Mouse (Mus musculus) embryonic facial prominence, embryonic 10.5 days (tissue): ENCODE measurements at regions not wholly inside any gene's neighbourhood (a gene's known extent, or its start where the extent isn't known, plus 50 kb on each side); places are given as distances from the start of the nearest gene placed in this dataset.

Source experiments
- DNase-seq: peaks from one replicate; pipeline ENCODE4 v3.0.0-alpha.2; 2017; ENCODE audit warnings: low spot score
- H3K27ac ChIP-seq: fragments of 300-500 bp; sonication (generic); replicated peaks from 2 replicates; pipeline ENCODE4 v1.5.1; 2016; ENCODE audit warnings: mild to moderate bottlenecking
- H3K27me3 ChIP-seq: fragments of 300-500 bp; sonication (generic); replicated peaks from 2 replicates; pipeline ENCODE4 v1.6.1; 2016; ENCODE audit warnings: low read depth, mild to moderate bottlenecking; ENCODE audit not compliant: poor library complexity, severe bottlenecking
- H3K36me3 ChIP-seq: fragments of 300-500 bp; sonication (generic); replicated peaks from 2 replicates; pipeline ENCODE4 v1.6.1; 2016; ENCODE audit warnings: mild to moderate bottlenecking, moderate library complexity
- H3K4me1 ChIP-seq: fragments of 300-500 bp; sonication (generic); 2 replicates; pipeline ENCODE4 v1.6.1; 2016
- H3K4me3 ChIP-seq: fragments of 300-500 bp; sonication (generic); 2 replicates; pipeline ENCODE4 v1.5.1; 2016; ENCODE audit warnings: mild to moderate bottlenecking, moderate library complexity
- H3K9me3 ChIP-seq: fragments of 300-500 bp; sonication (generic); 2 replicates; pipeline ENCODE4 v1.6.1; 2016; ENCODE audit warnings: mild to moderate bottlenecking
- WGBS: fragments of 180-500 bp; shearing (Covaris S2); methylation state at CpG from one replicate; pipeline ENCODE4 v1.1.7; 2016; 5-methylcytosine and 5-hydroxymethylcytosine counted together

- Histone ChIP-seq H3K27me3 (no peaks in the 10 kb centered on the region), H3K4me3 (no peak overlapping the region), H3K9me3 (no peaks in the 10 kb centered on the region), H3K4me1 (peaks cover 22% of the 10 kb centered on the region), H3K36me3 (no peaks in the 10 kb centered on the region), H3K27ac (no peak overlapping the region)
- 75% methylated on average over 17 of the region's 17 CpGs for WGBS
- DNase-seq, result no peak
Measured at GRCm38 (mm10) chr7:133434027-133434820, 167.7 kb downstream of the Tex36 start.

GRCm38 (mm10) chr7:133432343-133432742 is 169.6 kb downstream of the Tex36 start:
- H3K27ac ChIP-seq, result no peak overlapping the region
- peaks cover 7% of the 10 kb centered on the region; the same call in 1 of the 2 replicates for H3K4me1 ChIP-seq
- no peaks in the 10 kb centered on the region for H3K27me3 ChIP-seq
- H3K9me3 ChIP-seq, result no peaks in the 10 kb centered on the region
- 96% methylated on average over 1 of the region's 1 CpGs for WGBS
- H3K4me3 ChIP-seq, result no peak overlapping the region
- H3K36me3 ChIP-seq, result no peaks in the 10 kb centered on the region
- DNase-seq, result no peak

GRCm38 (mm10) chr7:133402072-133402471 is 199.9 kb downstream of the Tex36 start:
- no peaks in the 10 kb centered on the region for H3K9me3 ChIP-seq
- no peak overlapping the region for H3K4me3 ChIP-seq
- H3K27ac ChIP-seq, result no peak overlapping the region
- WGBS, result 77% methylated on average over 2 of the region's 2 CpGs
- H3K27me3 ChIP-seq, result no peaks in the 10 kb centered on the region
- H3K4me1 ChIP-seq, result no peaks in the 10 kb centered on the region
- no peaks in the 10 kb centered on the region for H3K36me3 ChIP-seq
- no peak for DNase-seq

GRCm38 (mm10) chr7:133400691-133401090 is 201.3 kb downstream of the Tex36 start:
- Histone ChIP-seq H3K4me3 (no peak overlapping the region), H3K9me3 (no peaks in the 10 kb centered on the region), H3K27ac (no peak overlapping the region), H3K27me3 (no peaks in the 10 kb centered on the region), H3K36me3 (no peaks in the 10 kb centered on the region), H3K4me1 (no peaks in the 10 kb centered on the region)
- no peak for DNase-seq
- WGBS, result 85% methylated on average over 4 of the region's 4 CpGs

- H3K27ac ChIP-seq, result no peak overlapping the region
- H3K4me3 ChIP-seq, result no peak overlapping the region
- 90% methylated on average over 6 of the region's 6 CpGs for WGBS
- H3K4me1 ChIP-seq, result no peaks in the 10 kb centered on the region
- no peaks in the 10 kb centered on the region for H3K9me3 ChIP-seq
- no peak for DNase-seq
- no peaks in the 10 kb centered on the region for H3K36me3 ChIP-seq
- no peaks in the 10 kb centered on the region; the same call in 1 of the 2 replicates for H3K27me3 ChIP-seq
Measured at GRCm38 (mm10) chr7:133388716-133389115, 213.2 kb downstream of the Tex36 start.

GRCm38 (mm10) chr7:133382032-133382712 is 219.8 kb downstream of the Tex36 start:
- Histone ChIP-seq H3K4me1 (peaks cover 10% of the 10 kb centered on the region; the same call in 1 of the 2 replicates), H3K27me3 (no peaks in the 10 kb centered on the region), H3K4me3 (no peak overlapping the region), H3K9me3 (no peaks in the 10 kb centered on the region), H3K36me3 (no peaks in the 10 kb centered on the region), H3K27ac (no peak overlapping the region)
- DNase-seq, result no peak
- 61% methylated on average over 7 of the region's 7 CpGs for WGBS

- H3K4me3 ChIP-seq, result no peak overlapping the region
- H3K36me3 ChIP-seq, result no peaks in the 10 kb centered on the region
- 93% methylated on average over 1 of the region's 1 CpGs for WGBS
- H3K9me3 ChIP-seq, result no peaks in the 10 kb centered on the region
- no peak overlapping the region for H3K27ac ChIP-seq
- peaks cover 10% of the 10 kb centered on the region; the same call in 1 of the 2 replicates for H3K4me1 ChIP-seq
- H3K27me3 ChIP-seq, result no peaks in the 10 kb centered on the region
- no peak for DNase-seq
Measured at GRCm38 (mm10) chr7:133379373-133379772, 222.6 kb downstream of the Tex36 start.

GRCm38 (mm10) chr7:133378338-133378737 is 223.6 kb downstream of the Tex36 start:
- no peaks in the 10 kb centered on the region for H3K36me3 ChIP-seq
- H3K4me3 ChIP-seq, result no peak overlapping the region
- no peaks in the 10 kb centered on the region for H3K9me3 ChIP-seq
- no peak for DNase-seq
- H3K27me3 ChIP-seq, result no peaks in the 10 kb centered on the region
- WGBS, result 88% methylated on average over 5 of the region's 5 CpGs
- peaks cover 10% of the 10 kb centered on the region; the same call in 1 of the 2 replicates for H3K4me1 ChIP-seq
- H3K27ac ChIP-seq, result no peak overlapping the region

- Histone ChIP-seq H3K27ac (no peak overlapping the region), H3K9me3 (no peaks in the 10 kb centered on the region), H3K27me3 (no peaks in the 10 kb centered on the region), H3K36me3 (no peaks in the 10 kb centered on the region), H3K4me3 (no peak overlapping the region), H3K4me1 (peaks cover 6% of the 10 kb centered on the region; the same call in 1 of the 2 replicates)
- no peak for DNase-seq
- 70% methylated on average over 8 of the region's 8 CpGs for WGBS
Measured at GRCm38 (mm10) chr7:133376833-133377484, 225.0 kb downstream of the Tex36 start.

- Histone ChIP-seq H3K27me3 (no peaks in the 10 kb centered on the region), H3K27ac (no peak overlapping the region), H3K9me3 (no peaks in the 10 kb centered on the region), H3K36me3 (no peaks in the 10 kb centered on the region), H3K4me1 (peaks cover 2% of the 10 kb centered on the region; the same call in 1 of the 2 replicates), H3K4me3 (no peak overlapping the region)
- no peak for DNase-seq
- 61% methylated on average over 2 of the region's 2 CpGs for WGBS
Measured at GRCm38 (mm10) chr7:133372695-133373094, 229.3 kb downstream of the Tex36 start.

- no peak for DNase-seq
- no peaks in the 10 kb centered on the region for H3K27me3 ChIP-seq
- WGBS, result 92% methylated on average over 5 of the region's 5 CpGs
Measured at GRCm38 (mm10) chr7:133370542-133370941, 231.4 kb downstream of the Tex36 start.

GRCm38 (mm10) chr7:133364601-133365000 is 237.4 kb downstream of the Tex36 start:
- 50% methylated on average over 4 of the region's 4 CpGs for WGBS
- no peak overlapping the region for H3K4me3 ChIP-seq
- H3K27me3 ChIP-seq, result no peaks in the 10 kb centered on the region; the same call in 1 of the 2 replicates
- H3K27ac ChIP-seq, result no peak overlapping the region
- H3K36me3 ChIP-seq, result no peaks in the 10 kb centered on the region
- H3K9me3 ChIP-seq, result no peaks in the 10 kb centered on the region
- DNase-seq, result no peak
- no peaks in the 10 kb centered on the region for H3K4me1 ChIP-seq

More at GRCm38 (mm10) chr7:133370542-133370941, 231.4 kb downstream of the Tex36 start:
- no peaks in the 10 kb centered on the region for H3K36me3 ChIP-seq
- H3K9me3 ChIP-seq, result no peaks in the 10 kb centered on the region
- no peak overlapping the region for H3K4me3 ChIP-seq
- H3K27ac ChIP-seq, result no peak overlapping the region
- H3K4me1 ChIP-seq, result no peaks in the 10 kb centered on the region
